Mouse (Mus musculus) duodenum, adult 2 months (tissue): ENCODE data around the gene Plk3. TPM values are rescaled to one million over a fixed set of nuclear protein-coding genes. Genes with fewer than 3 reads are reported as not detected.

ENCODE experiments used
- polyA plus RNA-seq: library from polyadenylated mRNA; depleted of rRNA; stranded (reverse); fragments of >200 nt; gene quantifications from 2 replicates; pipeline ENCODE4 v1.2.3, GENCODE M21; 2012; ENCODE audit warnings: low replicate concordance; rRNA removed

The Plk3 gene
- polyA plus RNA-seq: 20.8 and 33.5 TPM in 2 replicates

GRCm38 (mm10) chr4:117133817-117134600 lies at the start of gene Plk3:
TSS of gene Plk3 (minus strand) at chr4:117133963.

GRCm38 (mm10) chr4:117181863-117182758 lies 48.3 kb upstream of the Plk3 start, which contains the start of gene Kif2c:
TSS of gene Kif2c (minus strand) at chr4:117182639.

GRCm38 (mm10) chr4:117155792-117156355 lies 22.1 kb upstream of the Plk3 start, which contains the start of gene Rps8:
TSS of gene Rps8 (minus strand) at chr4:117156243.

DNA sequence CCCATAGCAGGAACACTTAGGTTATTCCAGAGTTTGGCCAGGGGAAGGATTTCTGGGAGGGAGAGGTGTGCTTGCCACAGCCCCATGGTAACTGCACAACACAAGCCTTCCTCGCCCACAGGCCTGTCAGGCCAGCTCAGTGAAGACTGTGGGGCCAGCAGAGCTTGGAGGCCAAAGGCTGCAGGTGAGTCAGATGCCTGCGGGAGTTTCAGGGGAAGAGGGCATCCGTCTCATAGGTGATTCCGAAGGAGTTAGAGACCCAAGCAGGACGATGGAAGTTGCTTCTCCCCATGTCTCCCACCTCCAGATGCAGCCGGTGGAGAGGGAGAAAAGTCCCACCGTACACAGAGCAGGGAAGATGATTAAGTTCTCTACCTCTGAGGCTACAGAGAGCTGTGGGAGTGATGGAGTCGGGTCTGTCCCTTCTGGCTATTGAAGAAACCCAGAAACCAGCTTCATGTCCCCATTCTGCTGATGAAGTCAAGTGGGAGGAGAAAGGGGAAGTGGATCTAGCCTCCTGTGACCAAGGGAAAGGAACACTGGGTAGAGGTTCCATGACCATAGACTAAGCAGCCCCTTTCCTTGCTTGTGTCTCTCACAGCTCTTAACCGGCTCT lies 7.0 kb downstream of the Plk3 start, which contains the start of gene Tctex1d4:
Gene Tctex1d4 (plus strand): TSS at position 120 of the 616 bp plus-strand sequence.

DNA sequence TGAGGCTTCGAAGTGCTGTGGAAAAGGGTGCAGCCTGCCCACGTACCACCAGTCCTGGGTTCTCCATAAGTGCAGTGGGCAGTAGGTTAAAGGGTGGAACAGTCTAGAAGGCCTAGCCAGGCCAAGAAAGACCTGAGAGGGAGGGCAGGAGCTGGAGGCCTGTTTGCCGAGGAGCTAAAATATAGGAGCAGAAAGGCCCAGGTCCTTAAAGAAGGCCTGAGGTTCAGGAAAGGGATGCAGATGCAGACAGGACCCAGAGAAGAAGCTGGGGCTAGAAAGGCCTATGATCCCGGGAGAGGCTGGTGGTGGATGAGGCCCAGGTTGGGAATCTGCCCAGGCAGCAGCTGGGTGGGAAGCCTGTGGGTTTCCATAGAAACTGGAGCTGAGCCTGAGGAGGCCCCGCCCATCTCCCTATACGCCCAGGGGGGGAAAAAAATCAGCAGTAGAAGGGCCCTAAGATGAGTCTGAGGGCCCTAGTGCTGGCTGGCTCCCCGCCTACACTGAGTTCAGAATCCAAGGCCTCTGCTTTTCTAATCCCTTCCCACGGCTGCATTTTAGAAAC lies 8.3 kb downstream of the Plk3 start, which contains the start of gene Btbd19:
Gene Btbd19 (minus strand): TSS at position 378 of the 562 bp plus-strand sequence.

GRCm38 (mm10) chr4:117095551-117096452 lies 38.0 kb downstream of the Plk3 start, which contains the start of gene Ptch2:
TSS of gene Ptch2 (plus strand) at chr4:117096075.

Other genes starting within 250 kb of the Plk3 start
- gene Urod, start 139.6 kb downstream of the Plk3 start, polyA plus RNA-seq: 24.4 and 29.2 TPM in 2 replicates
- gene Hectd3, start 138.6 kb downstream of the Plk3 start, polyA plus RNA-seq: 232 and 236 TPM in 2 replicates
- 0.50 and 0.83 TPM in 2 replicates for gene Eif2b3, start 114.6 kb downstream of the Plk3 start, polyA plus RNA-seq
- gene Ptch2, start 37.9 kb downstream of the Plk3 start, polyA plus RNA-seq: 3.8 and 4.3 TPM in 2 replicates
- gene Btbd19, start 8.2 kb downstream of the Plk3 start, polyA plus RNA-seq: 3.5 and 4.0 TPM in 2 replicates
- 0.62 and 0.82 TPM in 2 replicates for gene Tctex1d4, start 7.2 kb downstream of the Plk3 start, polyA plus RNA-seq
- gene Rps8, start 22.3 kb upstream of the Plk3 start, polyA plus RNA-seq: 133 and 199 TPM in 2 replicates
- gene Kif2c, start 48.7 kb upstream of the Plk3 start, polyA plus RNA-seq: 1.1 and 2.2 TPM in 2 replicates
- 22.6 and 33.8 TPM in 2 replicates for gene Tmem53, start 118.0 kb upstream of the Plk3 start, polyA plus RNA-seq
- 0.06 TPM in 1 of 2 replicates, not detected in the other for gene Armh1, start 118.2 kb upstream of the Plk3 start, polyA plus RNA-seq